Mouse (Mus musculus): ENCODE results near the gene Isy1. TPM values are rescaled to one million over a fixed set of nuclear protein-coding genes. Genes with fewer than 3 reads are reported as not detected.
A peak's percentile ranks its signal among the peaks of the same experiment; 100 is the strongest.

Isy1 gene
- total RNA-seq, 2 experiments from 2014 or later, result 46.9 to 106 TPM

DNA sequence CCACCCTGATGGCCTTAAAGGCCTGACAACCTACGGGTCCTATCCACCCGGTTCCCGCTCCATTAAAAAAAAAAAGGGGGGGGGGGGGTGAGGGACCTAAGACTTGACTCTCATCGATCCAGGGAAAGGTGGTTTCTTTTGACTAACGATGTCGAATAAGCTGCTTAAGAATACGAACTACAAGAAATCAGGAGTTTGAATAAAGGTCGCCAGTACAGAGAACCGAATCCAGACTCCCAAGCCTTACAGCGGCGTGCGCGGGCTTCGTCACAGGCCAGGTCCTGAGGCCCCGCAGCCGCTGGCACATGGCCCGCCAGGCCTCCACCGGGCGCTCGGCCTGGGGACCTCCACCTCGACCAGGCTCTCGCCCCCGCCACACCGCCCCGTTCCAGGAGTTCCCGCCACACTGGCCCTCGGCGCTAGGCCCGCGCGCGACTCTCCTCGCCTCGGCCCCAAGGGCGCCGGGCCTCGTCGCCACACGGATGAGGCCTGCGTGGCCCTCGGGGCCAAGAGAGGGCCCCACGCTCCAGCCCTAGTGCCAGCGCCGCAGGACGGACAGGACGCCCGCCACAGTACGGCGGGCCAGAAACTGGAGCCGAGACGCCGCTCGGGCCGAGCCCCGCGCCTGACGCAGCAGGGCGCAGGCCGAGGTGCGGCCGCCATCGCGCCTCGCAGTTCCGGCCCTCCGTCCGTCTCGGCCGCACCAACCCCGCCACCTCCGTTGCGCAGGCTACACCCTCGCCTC, 11.7 kb upstream of the Isy1 start:
- DNase-seq, result peak; percentile 59 to 78

DNA sequence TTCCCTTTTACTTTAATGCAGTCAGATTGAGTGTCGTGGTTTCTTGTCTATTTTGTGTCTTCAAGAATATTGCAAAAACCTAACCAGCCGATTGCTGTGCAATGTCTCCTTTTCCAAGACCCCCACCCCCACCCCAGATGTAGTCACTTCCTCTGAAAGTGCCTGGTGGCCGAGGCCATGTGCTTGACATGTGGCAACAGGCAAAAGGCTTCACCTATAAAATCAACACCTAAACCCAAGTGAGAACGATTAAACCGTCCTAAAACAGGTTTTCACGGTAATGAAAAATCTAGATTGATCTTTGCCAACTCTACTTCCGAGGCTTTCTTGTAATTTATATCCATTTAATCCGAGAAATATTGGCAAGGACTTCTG, 11.2 kb upstream of the Isy1 start:
- DNase-seq, result peak in 1 of 2 experiments; percentile 17

DNA sequence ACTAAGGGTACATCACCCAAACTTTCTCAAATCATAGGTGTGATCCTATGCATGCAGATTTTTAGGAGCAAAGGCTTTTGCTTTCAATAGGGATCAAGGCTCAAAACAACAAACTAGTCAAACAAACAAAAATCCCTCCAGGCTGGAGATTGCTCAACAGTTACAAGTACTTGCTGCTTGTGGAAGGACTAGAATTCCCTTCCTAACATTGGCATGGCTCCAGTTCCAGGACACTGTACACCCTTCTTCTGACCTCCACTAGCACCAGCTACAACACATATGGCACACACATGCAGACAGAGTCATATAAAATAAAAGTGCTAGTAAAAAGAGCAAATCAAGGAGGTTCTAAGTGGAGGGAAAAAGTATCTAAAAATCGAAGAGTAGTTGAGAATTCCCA, 8.2 kb upstream of the Isy1 start:
- DNase-seq, result peak in 1 of 2 experiments; percentile 23

DNA sequence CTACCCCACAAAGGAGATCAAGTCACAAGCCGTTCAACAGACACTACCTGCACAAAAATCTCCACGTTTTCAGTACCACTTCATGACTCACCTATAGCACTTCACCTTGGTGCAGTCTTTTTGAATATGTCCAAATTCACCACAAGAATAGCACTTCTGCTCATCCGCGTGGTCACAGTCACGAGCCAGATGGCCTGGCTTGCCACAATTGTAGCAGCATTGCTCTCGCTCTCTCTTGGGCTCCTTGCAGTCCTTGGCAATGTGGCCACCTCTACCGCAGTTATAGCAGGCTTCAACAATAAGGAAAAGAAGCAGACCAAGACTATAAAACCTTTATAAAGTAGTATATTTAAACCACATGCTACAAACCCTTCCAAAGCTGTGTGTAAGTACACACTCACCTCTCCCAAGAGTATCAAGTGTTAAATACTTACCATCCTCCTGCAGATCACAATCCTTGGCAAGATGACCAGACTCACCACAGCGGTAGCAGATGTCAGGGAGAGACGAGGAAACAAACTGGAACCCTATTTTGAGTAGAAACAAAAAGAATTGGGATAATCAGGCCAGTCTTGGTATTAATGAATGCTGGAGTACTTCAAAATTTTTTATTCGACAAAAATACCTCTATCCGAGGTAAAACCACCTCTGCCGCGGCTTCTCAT, 6.6 kb upstream of the Isy1 start:
- no peak for DNase-seq

DNA sequence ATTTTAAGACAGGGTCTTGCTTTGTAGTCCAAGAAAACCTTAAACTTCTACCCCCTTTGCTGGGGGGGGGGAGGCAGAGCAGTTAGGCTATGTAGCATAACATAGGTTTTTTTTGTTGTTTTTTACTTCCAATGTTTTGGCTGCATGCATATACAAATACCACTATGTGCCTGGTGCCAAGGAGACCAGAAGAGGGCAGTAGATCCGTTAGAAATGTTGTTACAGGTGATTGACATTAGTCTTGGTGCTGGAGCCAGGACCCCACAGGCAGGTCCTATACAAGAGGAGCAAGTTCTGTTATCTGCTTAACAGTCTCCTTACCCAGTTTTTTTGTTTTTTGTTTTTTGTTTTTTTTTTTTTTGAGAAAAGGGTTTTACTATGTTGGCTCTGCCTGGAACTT, 3.7 kb upstream of the Isy1 start:
- no peak for DNase-seq

DNA sequence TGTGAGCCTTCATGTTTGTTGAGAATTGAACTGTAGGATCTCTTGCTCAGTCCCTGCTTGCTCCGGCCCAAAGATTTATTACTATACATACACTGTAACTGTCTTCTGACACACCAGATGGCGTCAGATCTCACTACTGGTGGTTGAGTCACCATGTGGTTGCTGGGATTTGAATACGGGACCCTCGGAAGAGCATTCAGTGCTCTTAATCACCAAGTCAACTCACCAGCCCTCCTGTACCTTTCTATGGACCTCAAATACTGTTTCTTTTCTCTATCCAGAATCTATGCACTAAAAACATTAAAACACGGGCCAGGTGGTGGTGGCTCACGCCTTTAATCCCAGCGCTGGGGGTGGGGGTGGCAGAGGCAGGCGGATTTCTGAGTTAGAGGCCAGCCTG, 3.0 kb upstream of the Isy1 start:
- DNase-seq, result no peak

DNA sequence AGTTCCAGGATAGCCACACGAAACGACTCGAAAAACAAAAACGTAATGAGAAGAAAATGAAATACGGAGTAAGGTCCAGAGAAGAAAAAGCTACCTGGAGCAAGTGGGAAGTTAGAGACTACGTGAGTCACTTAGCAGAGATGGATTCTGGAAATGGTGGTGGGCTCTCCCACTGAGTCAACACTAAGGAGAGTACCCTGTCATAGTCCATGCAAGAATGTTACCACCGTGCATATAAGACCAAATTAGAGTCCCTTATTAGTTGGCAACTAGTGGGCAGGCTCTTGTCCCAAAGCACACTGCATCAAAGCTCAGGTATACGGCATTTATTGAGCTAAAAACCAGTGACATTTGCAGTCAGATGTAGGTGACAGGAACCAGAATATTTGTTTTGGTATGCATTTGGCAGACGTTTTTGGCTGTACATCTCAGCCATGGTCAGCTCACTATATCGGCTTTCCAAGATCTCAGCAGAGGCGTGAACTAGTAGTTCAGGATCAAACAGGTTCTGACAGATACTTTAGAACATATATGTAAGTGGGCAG, 1.3 kb upstream of the Isy1 start:
- DNase-seq, result no peak

DNA sequence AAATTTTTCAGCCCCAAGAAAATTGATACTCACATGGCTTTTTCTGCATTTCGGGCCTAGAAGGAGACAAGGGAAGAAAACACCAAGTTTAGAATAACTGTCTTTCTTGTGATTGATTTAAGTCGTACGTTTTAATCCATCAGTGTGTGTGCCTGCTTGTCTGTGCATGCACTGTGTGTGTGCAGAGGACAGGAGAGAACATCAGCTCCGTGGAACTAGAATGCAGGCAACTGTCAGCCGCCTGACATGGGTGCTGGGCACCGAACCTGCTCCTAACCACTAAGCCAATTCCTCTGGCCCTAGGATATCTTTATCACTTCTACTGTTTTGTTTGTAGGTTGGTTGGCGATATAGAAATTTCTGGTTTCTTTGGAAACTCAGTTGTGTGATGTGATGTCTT, 2.9 kb downstream of the Isy1 start, which contains the start of gene Gm45140:
Gene Gm45140, minus strand, starts transcription at position 101 of the 400 bp plus-strand sequence.
- DNase-seq, result no peak

DNA sequence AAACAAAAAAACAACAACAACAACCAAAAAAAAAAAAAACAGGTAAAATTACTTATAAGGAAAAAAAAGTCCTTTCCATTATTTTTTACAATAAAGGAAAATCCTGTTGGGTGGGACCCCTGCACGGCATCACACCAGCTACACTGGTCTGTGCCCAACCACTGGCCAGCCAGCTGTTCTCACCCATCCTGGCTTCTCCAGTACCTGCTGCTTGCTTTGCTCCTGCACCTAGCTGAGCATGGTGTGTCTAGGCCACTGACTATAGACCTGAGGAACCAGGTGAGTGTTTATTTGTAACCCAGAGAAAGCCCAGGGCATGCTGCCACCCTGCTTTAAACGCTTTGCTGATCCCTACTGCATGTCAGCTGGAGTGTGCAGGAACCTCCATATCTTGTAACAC, 18.2 kb downstream of the Isy1 start:
- no peak for DNase-seq

DNA sequence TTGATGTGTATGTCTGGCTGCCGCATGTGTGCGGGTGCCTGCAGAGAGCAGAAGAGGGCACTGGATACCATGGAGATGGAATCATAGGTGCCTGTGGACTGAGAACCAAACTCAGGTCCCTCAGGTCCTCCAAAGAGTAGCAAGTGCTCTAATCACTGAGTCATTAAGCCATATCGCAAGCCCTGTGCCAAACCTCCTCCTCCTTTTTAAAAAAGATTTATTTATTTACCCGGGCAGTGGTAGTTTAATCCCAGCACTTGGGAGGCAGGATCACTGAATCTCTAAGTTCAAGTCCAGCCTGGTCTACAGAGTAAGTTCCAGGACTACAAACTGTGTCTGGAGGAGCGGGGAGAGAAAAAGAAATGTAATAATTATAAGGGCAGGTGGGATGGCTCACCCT, 24.1 kb downstream of the Isy1 start:
- no peak for DNase-seq

DNA sequence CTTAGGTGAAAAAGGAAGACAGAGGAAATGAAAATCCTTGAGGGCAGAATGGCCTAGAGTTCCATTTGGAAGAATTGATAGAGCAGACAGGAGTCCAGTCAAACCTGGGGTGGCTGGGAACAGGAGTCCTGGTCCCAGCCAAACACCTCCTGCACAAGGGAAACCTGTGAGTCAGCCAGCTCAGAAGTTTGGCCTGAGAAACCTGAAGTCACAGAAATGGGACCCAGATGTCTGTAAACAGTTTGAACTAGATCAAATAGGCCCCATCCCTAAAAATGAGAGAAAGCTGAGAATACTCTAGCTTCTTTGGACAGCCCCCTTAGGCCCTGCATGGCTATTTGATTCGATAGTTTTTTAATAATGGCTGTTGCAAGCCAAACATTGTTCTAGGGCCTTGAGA, 25.9 kb downstream of the Isy1 start:
- DNase-seq, result no peak

DNA sequence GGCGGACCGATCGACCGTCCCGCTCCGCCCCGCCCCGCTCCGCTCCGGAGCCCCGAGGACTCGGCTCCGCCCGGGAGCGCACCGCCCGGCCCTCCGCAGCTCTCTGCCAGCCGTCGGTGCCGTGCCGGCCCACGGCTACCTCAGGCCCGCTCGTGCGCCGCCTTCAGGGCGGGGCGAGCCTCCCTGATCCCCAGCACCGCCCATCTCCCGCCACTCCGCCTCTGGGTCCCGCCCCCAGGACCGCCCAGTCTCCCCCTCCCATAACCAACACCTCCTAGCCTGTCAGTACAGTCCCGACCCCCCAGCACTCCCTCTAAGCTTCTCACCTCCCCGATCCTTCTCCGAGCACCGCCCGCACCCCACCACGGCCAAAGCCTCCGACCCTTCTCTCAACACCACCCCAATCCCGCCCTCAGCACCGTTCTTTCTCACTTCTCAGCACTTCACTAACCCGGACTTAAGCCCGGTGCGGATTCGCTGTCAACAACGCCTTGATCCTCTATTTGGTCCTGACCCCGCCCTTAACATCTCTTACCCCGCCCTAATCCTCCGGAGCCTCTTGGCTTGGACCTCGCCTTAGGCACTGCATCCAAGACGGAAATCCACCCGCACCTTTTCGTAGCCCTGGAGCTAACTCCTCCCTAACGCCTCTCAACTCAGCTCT, 26.8 kb downstream of the Isy1 start, which contains the start of gene Rab43:
Gene Rab43, minus strand, starts transcription at position 490 of the 664 bp plus-strand sequence.
- DNase-seq, result peak; percentile 97 to 98

DNA sequence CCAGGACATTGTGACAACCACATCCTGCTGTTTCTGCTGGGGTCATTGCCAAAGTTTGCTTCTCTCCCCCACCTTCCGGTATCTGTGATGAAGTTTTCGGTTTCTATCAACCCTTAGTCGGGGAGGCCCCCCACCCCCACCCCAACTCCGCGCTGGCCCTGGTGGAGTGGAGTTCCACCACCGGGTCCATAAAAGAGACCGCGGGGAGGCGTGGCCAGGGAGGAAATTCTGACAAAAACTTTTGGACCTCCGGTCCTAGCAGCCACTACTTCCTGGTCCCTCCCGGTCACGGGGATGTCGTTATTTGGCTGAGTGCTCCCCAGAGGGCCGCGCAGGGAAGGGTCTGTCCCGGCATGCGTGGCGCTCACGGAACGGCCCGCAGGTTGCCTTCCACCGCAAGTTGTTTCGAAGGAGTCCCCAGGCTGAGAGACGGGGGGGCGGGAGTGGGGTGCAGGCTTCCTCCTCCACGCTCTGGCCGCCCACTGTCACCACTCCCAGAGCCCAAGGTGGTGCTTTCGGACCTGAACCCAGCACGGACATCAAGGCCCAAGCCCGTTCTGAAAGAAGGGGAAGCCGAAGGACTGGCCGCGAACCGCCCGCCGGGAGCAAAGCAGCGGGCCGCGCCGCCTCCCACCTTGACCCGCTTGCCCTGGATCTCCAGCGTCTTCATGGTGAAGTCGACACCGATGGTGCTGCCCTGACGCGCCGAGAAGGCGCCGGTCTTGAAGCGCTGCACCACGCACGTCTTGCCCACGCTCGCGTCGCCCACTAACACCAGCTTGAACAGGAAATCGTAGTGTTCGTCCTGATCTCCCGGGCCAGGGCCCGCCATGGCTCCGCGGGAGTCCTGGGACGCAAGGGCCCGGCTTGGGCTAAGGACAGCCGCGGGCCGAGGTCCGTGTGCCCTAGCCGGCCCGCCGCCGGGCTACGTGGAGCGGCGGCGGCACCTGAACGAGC, 27.6 kb downstream of the Isy1 start:
- DNase-seq, result peak; percentile 75 to 87

DNA sequence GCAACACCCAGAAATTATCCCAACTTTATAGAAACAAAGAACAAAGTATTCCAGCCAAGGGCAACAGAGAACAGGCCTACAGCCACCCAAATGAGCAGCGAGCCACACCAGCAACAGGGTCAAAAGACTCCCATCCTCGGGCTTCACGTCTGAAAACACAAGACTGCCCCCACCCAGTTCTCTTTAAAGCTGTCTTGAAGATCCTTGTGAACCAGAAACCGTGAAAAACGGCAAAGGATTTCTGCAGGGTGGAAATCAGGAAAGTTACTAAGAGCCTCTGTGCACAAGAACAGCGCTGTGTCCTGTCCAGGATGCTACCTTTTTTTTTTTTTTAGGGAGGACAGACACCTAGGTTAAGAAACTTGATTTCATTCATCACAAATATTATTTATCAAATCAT, 28.3 kb downstream of the Isy1 start:
- DNase-seq, result no peak

DNA sequence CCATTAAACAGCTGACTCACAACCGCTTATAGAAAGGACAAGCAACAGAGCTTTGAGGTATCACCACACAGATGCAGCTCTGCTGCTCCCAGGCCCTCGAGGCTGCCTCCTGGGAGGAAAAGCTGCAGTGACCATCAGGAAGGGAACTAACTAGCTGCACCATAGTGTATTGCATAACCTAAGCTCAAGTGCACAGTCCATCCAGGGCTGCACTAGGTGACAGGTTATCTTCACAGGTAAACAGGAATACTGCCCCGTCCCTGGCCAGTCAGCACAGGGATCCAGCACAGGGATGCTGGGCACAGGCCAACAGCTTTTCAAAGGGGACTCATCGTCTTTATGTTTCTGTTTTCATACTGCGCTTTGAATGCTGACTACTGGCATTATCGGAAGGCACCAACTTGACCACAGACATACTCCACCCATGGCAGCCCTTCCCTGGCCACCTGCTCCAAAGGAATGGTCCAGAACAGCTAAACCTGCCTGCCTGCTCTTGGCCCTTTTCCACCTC, 28.9 kb downstream of the Isy1 start:
- DNase-seq, result no peak

DNA sequence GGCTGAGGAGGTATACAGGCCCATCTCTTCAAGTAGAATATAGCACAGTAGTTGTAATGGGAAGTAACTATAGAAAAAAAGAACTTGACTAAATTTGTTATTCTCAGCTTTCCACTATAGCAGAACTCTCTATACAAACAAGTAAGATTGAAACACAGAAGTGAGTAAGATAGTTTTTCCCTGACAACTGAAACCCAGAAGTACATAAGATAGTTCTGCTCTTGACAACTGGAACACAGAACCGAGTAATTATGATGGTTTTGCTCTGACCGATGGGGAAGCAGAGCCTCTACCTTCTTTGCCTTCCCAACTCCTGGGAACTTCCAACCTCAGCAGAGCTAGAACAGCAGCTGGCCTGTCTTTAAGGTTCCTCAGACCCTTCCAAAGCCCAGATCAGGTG, 29.5 kb downstream of the Isy1 start:
- no peak for DNase-seq

DNA sequence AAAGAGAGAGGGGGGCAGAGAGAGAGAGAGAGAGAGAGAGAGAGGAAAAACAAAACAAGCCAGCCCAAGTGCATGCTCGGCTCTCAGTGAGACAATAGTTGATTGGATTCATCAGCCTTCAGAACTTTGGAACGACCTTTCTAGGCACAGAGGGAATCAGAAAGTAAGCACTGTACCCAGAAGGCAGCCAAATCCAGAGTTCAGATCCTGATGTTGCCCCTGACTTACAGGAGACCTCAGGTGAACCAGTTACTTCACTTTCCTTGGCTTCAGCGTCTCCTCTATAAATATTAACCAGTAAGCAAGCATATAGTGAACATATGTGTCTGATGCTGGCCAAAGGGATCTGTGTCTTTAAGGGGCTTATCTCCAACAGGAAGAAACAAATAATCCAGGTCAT, 30.1 kb downstream of the Isy1 start:
- DNase-seq, result no peak

DNA sequence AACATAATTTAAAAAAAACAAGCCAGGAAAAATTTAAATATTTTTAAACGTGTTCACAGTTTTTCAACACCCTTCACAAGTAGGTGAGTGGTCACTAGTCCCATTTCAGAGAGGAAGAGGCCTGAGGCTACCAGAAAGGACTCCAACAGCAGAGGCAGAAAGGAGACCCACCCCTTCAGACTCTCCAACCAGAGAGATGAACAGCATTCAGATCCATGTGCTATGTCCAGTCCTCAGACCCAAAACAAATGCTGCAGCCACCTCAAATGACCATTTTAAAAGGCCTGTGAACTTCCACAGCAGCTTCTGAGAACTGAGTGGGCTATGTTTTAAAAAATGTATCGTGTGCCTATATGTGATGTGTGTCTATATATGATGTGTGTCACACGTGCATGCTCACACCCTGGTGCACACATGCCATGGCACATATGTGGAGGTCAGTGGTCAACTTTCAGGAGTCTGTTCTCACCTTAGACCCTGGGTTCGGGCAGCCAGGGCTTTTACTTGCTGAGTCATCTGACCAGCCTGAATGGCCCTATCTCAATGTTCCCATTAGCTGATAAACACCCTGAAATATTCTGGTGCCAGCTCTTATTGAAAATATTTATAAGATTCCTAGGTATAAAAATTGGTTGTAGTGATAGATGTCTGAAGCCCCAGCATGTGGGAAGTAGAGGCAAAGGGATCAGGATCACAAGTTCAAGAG, 30.7 kb downstream of the Isy1 start:
- DNase-seq, result no peak

DNA sequence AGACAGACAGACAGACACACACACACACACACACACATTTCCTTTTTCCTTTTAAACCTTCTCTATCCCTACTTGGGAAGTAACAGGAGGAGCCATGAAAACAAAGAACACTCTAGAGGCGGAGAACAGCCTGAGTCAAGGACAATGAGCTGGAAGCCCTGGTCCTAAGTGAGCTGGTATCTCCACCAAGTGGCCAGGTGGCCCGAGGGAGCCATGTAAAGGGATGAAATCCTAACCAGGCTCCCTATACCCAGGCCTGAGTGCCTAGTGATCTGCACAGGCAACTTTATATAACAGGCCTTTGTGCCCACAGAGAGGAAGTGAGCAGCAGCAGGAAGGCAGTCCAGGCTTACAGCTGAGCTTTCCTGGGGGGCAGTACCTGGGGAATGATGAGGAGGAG, 31.7 kb downstream of the Isy1 start:
- peak in 1 of 2 experiments; percentile 34 for DNase-seq

DNA sequence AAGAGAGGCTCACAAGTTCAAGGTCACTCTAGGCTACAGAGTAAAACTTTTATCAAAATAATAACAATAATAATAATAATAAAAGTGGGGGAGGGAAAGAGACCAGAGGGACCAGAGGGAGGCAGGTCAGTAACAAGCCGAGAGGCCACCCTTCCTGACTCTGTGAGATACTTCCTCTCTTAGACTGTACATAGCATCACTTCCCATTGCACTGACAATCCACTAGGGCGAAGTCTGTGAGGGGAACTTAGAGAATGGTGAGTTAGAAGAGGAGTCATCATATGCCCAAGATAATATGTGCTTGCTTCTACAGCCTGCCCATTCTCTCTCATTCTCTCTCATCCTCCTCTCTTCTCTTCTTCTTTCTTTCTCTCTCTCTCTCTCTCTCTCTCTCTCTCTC, 32.6 kb downstream of the Isy1 start:
- DNase-seq, result no peak

DNA sequence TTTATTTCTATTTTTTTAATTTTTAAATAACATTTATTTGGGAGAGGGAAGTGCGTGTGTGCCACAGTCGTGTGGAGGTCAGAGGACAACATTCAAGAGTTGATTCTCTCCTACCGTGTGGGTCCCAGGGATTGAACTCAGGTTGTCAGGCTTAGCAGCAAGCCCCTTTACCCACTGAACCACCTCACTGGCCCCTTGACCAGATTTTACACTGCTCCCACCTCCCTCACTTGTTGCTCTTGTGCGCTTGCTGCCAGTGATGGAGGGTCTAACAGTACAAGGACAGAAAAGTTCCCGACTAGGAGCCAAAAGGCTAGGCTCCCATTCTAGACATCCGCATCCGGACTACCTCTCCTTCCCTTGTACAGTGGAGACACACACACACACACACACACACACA, 33.1 kb downstream of the Isy1 start:
- no peak for DNase-seq
